Mouse (Mus musculus): ENCODE data around the gene Slc5a2. TPM values are rescaled to one million over a fixed set of nuclear protein-coding genes. Genes with fewer than 3 reads are reported as not detected.

Gene Slc5a2
- not detected for polyA plus RNA-seq (2017; shearing (Covaris generic))

GRCm38 (mm10) chr7:128265411-128265810 lies at the start of gene Slc5a2:
Gene Slc5a2, plus strand, starts transcription at chr7:128265657.

DNA sequence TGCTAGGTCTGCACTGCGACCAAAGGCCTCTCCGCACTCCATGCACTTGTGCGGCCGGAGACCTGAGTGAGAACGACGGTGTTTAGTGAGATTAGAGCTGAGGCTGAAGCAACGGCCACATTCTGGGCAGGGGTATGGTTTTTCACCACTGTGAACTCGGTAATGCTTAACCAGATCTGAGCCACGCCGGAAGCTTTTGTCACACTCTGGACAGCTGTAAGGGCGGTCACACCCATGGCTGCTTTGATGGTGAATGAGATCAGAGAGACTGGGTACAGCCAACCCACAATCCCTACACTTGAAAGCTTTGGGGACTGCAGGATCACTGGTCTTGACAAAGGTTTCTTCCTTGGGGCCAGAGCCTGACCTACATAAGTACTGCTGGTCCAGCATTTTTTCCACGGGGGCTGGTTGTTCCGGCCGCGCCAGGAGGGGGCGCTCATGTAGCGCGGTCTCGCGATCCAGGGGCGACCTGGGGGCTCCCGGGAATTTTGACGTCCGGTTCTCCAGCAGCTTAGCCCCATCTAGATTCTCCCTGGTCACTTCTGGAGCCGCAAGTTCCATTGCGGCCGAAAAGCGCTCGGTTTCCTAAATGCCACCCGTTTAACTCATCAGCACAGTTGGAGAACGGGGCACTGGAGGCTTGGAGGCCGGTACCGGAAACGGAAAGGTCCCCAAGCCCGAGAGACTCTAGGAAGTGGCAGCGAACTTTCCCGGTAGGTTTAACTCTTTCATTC lies 28.4 kb upstream of the Slc5a2 start, which contains the start of gene Armc5:
Gene Armc5, plus strand, starts transcription at position 487 of the 737 bp plus-strand sequence.

GRCm38 (mm10) chr7:128237927-128238778 lies 27.3 kb upstream of the Slc5a2 start, which contains the start of gene 9130023H24Rik:
Gene 9130023H24Rik, minus strand, starts transcription at chr7:128238031.

GRCm38 (mm10) chr7:128246496-128247391 lies 18.7 kb upstream of the Slc5a2 start, which contains the start of gene Tgfb1i1:
Gene Tgfb1i1, plus strand, starts transcription at chr7:128246812.

DNA sequence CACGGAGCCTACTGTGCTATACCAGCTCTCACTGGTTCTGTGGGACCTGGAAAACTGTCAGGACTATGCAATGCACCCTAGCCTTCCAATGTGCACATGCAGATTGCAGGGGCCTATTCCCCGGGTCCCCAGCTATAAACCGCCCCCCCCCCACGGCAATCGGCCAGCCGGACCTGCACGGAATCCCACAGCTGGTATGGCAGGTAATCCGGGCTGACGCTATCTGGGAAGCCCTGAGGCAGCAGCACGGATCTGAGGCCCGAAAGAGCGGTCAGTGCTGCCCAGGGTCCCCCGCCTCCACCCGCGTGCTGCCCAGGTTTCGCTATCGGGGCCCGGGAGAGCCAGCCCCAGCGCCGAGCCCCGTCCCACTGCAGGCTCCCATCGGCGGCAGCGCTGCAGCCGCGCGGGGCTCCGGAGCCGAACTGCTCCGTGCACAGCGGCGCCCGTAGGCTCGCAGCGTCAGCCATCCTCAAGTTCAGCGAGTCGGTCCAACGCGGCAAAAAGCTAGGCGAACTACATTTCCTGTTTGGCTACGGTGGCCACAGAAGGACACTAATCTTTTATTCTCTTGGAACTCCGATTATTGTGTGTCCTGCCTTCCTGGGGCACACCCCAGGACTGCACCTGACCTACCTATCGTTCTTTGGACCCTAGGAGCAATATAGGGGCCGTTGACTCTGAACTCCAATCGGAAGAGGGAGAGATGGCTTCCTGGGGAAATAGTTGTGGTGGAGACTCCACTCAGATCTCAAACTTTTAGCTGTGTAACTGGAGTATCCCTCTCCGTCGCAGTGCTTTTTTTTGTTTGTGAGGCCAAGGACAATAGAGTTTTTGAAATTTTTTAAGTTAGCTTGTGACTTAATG lies 32.4 kb downstream of the Slc5a2 start, which contains the start of gene BC017158:
Gene BC017158, minus strand, starts transcription at position 554 of the 864 bp plus-strand sequence.

Other genes starting within 250 kb of the Slc5a2 start
- gene Itgam, start 203.0 kb upstream of the Slc5a2 start, polyA plus RNA-seq (2017; shearing (Covaris generic)): 2.0 TPM
- not detected for gene Gm49368, start 203.0 kb upstream of the Slc5a2 start, polyA plus RNA-seq (2017; shearing (Covaris generic))
- gene Itgax, start 136.1 kb upstream of the Slc5a2 start, polyA plus RNA-seq (2017; shearing (Covaris generic)): not detected
- 0.20 TPM for gene Itgad, start 111.3 kb upstream of the Slc5a2 start, polyA plus RNA-seq (2017; shearing (Covaris generic))
- not detected for gene Cox6a2, start 59.3 kb upstream of the Slc5a2 start, polyA plus RNA-seq (2017; shearing (Covaris generic))
- 20.8 TPM for gene Armc5, start 28.3 kb upstream of the Slc5a2 start, polyA plus RNA-seq (2017; shearing (Covaris generic))
- gene 9130023H24Rik, start 27.6 kb upstream of the Slc5a2 start, polyA plus RNA-seq (2017; shearing (Covaris generic)): 0.82 TPM
- gene Tgfb1i1, start 18.8 kb upstream of the Slc5a2 start, polyA plus RNA-seq (2017; shearing (Covaris generic)): 0.70 TPM
- gene BC017158, start 32.5 kb downstream of the Slc5a2 start, polyA plus RNA-seq (2017; shearing (Covaris generic)): 21.2 TPM
- 254 TPM for gene Rgs10, start 153.1 kb downstream of the Slc5a2 start, polyA plus RNA-seq (2017; shearing (Covaris generic))
- 30.9 TPM for gene Tial1, start 196.1 kb downstream of the Slc5a2 start, polyA plus RNA-seq (2017; shearing (Covaris generic))